Mouse (Mus musculus) liver, postnatal 0 days (tissue): ENCODE data around the gene Kirrel3.

Experiments used
- CTCF ChIP-seq: sonication (generic); IDR thresholded peaks from 2 replicates; pipeline ENCODE4 v1.5.1; 2016; ENCODE audit warnings: antibody characterized with exemption, low read depth
- EP300 ChIP-seq: IDR thresholded peaks from 2 replicates; pipeline ENCODE4 v1.6.1; 2016; ENCODE audit warnings: antibody characterized with exemption, low read depth, mild to moderate bottlenecking

DNA sequence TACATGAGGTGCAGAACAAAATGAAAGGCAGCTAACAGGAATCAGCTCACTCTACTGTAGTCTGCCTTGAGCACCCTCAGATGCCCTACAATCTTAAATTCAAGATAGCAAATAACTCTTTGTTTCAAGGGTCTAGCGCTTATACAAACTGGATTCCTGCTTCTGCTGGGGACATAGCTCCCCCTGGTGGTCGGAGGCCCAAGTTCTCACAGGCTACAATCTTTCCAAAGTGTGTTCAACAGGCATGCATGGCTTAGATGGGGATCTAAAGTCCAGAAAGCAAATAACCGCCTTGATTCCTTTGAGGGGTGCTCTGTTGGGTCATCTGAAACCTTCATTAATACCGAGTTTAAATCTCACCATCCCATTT, 267.1 kb downstream of the Kirrel3 start:
- TF ChIP-seq CTCF, result peak; percentile 84
- TF ChIP-seq EP300, result no peak
